Mouse (Mus musculus): ENCODE data around the gene Srek1. TPM values are rescaled to one million over a fixed set of nuclear protein-coding genes. Genes with fewer than 3 reads are reported as not detected.

Gene Srek1
- polyA plus RNA-seq (2021; fragmentation: Nextera tagmentation): 28.2 and 32.8 TPM in 2 replicates
- long read RNA-seq, experiment 1, partial matches to known transcripts: 43 of 58 reads
- long read RNA-seq, experiment 1, other reads (novel, unspliced or antisense): 14 of 58 reads
- long read RNA-seq, experiment 2, transcript Srek1-201 (12 exons, 3,934 nt): major isoform, 52 of 217 reads
- long read RNA-seq, experiment 2, partial matches to known transcripts: 146 of 217 reads
- long read RNA-seq, experiment 2, other reads (novel, unspliced or antisense): 19 of 217 reads

GRCm38 (mm10) chr13:103774119-103774757 is at the start of gene Srek1:
Srek1 (minus strand) TSS chr13:103774608.

Other genes with a start within 250 kb of the Srek1 start
- gene Erbin, start 145.9 kb upstream of the Srek1 start, polyA plus RNA-seq (2021; fragmentation: Nextera tagmentation): 5.2 and 6.2 TPM in 2 replicates

Data from layer of hippocampus, adult 6 months (tissue).